Mouse (Mus musculus) G1E (cell line): ENCODE data around the gene Mga.

ENCODE experiments used
- CTCF ChIP-seq: IDR thresholded peaks from 2 replicates; pipeline ENCODE4 v1.5.1; 2012; ENCODE audit warnings: low read depth, low read length, inconsistent platforms, mixed read lengths
- GATA1 ChIP-seq: IDR thresholded peaks from 2 replicates; pipeline ENCODE4 v1.6.1; 2012; ENCODE audit warnings: borderline replicate concordance, low read length, inconsistent platforms, mixed read lengths
- POLR2AphosphoS5 ChIP-seq: IDR thresholded peaks from 2 replicates; pipeline ENCODE4 v1.6.1; 2012; ENCODE audit warnings: low read depth, low read length, inconsistent platforms; ENCODE audit not compliant: insufficient replicate concordance
- TAL1 ChIP-seq: conservative IDR thresholded peaks from 2 replicates; pipeline ENCODE4 v1.6.1; 2012; ENCODE audit warnings: low read depth, low read length, inconsistent platforms, mixed read lengths

DNA sequence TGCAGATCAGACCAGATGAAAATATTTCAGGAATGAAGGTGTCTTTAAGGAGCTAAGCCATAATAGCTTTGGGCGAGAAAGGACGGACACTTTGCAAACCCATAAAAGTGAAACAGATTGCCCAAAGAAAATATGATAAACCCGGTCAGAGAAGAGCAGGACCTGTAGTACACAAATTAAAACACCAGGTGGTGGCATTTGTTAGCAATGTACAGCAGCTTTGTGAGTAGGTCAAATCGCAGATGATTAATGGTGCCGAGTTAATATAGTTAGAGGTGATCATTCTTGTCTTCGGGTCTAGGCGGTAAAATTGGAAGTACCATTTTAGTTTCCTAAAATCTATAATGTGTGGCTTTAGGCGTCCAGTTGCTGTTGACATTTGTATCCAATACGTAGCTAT is 73.5 kb downstream of the Mga start:
- TF ChIP-seq GATA1 = no peak
- TF ChIP-seq CTCF = peak; percentile 54; the same call in 1 of the 2 replicates
- TF ChIP-seq POLR2AphosphoS5 = no peak
- no peak for TF ChIP-seq TAL1
